Mouse (Mus musculus): Measurements from ENCODE around the gene Izumo2.
"Not testable (repeated sequence)": the region's sequence is repeated elsewhere in the genome, so short reads cannot be mapped to it uniquely, and the experiment has no call there.

Gene Izumo2

DNA sequence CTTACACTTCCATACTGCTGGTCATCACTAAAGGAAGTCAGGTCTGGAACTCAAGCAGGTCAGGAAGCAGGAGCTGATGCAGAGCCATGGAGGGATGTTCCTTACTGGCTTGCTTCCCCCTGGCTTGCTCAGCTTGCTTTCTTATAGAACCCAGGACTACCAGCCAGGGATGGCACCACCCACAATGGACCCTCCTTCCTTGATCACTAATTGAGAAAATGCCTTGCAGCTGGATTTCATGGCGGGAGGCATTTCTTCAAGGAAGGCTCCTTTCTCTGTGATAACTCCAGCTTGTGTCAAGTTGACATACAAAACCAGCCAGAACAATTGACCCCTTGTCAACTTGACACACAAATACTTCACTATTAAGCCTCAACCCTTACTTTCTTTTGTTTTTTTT is 42.4 kb downstream of the Izumo2 start, which contains the start of gene Zfp473:
TSS of gene Zfp473 (minus strand) at position 101 of the 400 bp plus-strand sequence.
- not testable (repeated sequence) for DNase-seq (ENCODE audit: inconsistent age in 2 of 2, low spot score in 1 of 2)

DNA sequence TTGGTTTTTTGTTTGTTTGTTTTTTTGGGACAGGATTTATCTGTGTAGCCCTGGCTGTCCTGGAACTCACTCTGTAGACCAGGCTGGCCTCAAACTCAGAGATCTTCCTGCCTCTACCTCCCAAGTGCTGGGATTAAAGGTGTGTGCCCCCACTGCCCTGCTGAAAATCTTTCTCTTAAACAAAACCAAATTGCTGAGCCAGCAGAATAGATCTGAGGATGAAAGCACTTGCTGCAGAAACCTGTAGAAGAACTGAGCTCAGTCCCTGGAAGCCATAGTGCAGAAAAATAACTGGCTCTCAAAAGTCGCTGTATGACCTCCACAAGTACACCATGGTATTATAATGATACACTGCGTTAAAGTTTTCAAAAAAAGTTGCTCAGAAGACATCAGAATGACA is 48.6 kb downstream of the Izumo2 start:
- DNase-seq (ENCODE audit: inconsistent age in 2 of 2, low spot score in 1 of 2), result no peak

GRCm38 (mm10) chr7:44760366-44760765 is 51.8 kb downstream of the Izumo2 start:
- no peak for DNase-seq (ENCODE audit: inconsistent age in 2 of 2, low spot score in 1 of 2)

- DNase-seq (ENCODE audit: inconsistent age in 2 of 2, low spot score in 1 of 2), result no peak
These were observed 59.6 kb downstream of the Izumo2 start for GRCm38 (mm10) chr7:44768129-44768528.

Data from adrenal gland, adult (tissue).